Mouse (Mus musculus) heart, adult 18-20 months (tissue): ENCODE results near the gene Mysm1. TPM values are rescaled to one million over a fixed set of nuclear protein-coding genes. Genes with fewer than 3 reads are reported as not detected.

ENCODE experiments used
- DNase-seq, 2 experiments: peaks; one replicate each; pipeline ENCODE4 v3.0.0; 2021 to 2022; ENCODE audit warnings: mixed read lengths in 1 of 2
- total RNA-seq, 2 experiments: library from RNA; stranded (reverse); gene quantifications; 2 replicates each; pipeline ENCODE4 v1.2.3; 2021

Mysm1 gene
- total RNA-seq, 2 experiments from 2014 or later, result 7.1 to 8.0 TPM

- no peak for DNase-seq
Measured at GRCm38 (mm10) chr4:94952773-94953172, 26.1 kb downstream of the Mysm1 start.

- DNase-seq, result no peak
Measured at GRCm38 (mm10) chr4:94941221-94941855, 37.6 kb downstream of the Mysm1 start.

- DNase-seq, result no peak
Measured at GRCm38 (mm10) chr4:94928743-94929142, 50.2 kb downstream of the Mysm1 start, which contains the start of gene Eqtn. Eqtn (minus strand) TSS chr4:94928843.

GRCm38 (mm10) chr4:94901780-94902179 lies 77.1 kb downstream of the Mysm1 start:
- DNase-seq, result no peak

GRCm38 (mm10) chr4:94900744-94901143 lies 78.2 kb downstream of the Mysm1 start:
- peak; percentile 14 to 65 for DNase-seq

Other genes with a start within 250 kb of the Mysm1 start
- 10 to 100 TPM; 32.2 to 34.7 TPM for gene Tek, start 239.8 kb downstream of the Mysm1 start, total RNA-seq
- not detected for gene Eqtn, start 50.3 kb downstream of the Mysm1 start, total RNA-seq
- gene Jun, start 73.1 kb upstream of the Mysm1 start, total RNA-seq, result 10 to 100 TPM; 56.1 to 67.7 TPM